Mouse (Mus musculus): ENCODE results near the gene Gm3591.
"Not testable (repeated sequence)": the region's sequence is repeated elsewhere in the genome, so short reads cannot be mapped to it uniquely, and the experiment has no call there.

Gene Gm3591

GRCm38 (mm10) chr14:6412382-6412781, at the start of gene Gm3591:
TSS of gene Gm3591 (minus strand) at chr14:6412482.
- not testable (repeated sequence) for DNase-seq

- not testable (repeated sequence) for DNase-seq
Observed at GRCm38 (mm10) chr14:6444511-6444910, 32.2 kb upstream of the Gm3591 start, which contains the start of gene Gm3594. TSS of gene Gm3594 (minus strand) at chr14:6444611.

GRCm38 (mm10) chr14:6440774-6441173, 28.5 kb upstream of the Gm3591 start:
- DNase-seq, result not testable (repeated sequence)

GRCm38 (mm10) chr14:6440206-6440605, 27.9 kb upstream of the Gm3591 start:
- DNase-seq, result not testable (repeated sequence)

- not testable (repeated sequence) for DNase-seq
Observed at GRCm38 (mm10) chr14:6426766-6427165, 14.5 kb upstream of the Gm3591 start.

GRCm38 (mm10) chr14:6426353-6426752, 14.1 kb upstream of the Gm3591 start:
- DNase-seq, result not testable (repeated sequence)

- DNase-seq, result not testable (repeated sequence)
Observed at GRCm38 (mm10) chr14:6390219-6390618, 22.1 kb downstream of the Gm3591 start, which contains the start of gene Gm16440. TSS of gene Gm16440 (minus strand) at chr14:6390319.

Measured in cerebellum, adult 18-20 months (tissue).